Mouse (Mus musculus): ENCODE results near the gene Tmem267. TPM values are rescaled to one million over a fixed set of nuclear protein-coding genes. Genes with fewer than 3 reads are reported as not detected.
"Not testable (repeated sequence)": the region's sequence is repeated elsewhere in the genome, so short reads cannot be mapped to it uniquely, and the experiment has no call there.

Tmem267 gene
- polyA plus RNA-seq, 1 experiment from 2014 or later, result 1.6 TPM

DNA sequence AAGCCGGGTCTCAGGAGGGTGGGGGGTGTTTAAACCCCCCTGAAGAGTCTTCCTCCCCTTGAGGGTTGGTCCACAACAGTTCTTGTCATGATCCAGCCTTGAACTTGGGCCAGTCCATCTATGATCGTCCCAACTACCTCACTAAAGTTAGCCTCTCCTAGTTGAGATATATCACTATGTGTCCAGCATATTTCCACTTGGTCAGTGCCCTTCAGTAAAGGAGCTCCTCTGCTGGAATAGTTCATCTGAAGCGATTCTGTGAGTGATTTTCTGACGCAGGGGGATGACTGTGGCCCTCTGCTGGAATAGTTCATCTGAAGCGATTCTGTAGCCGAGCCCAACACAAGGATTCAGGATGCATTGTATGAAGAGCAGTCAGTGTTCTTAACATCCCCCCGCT lies 485 bp upstream of the Tmem267 start:
- no peak overlapping the region for H3K9ac ChIP-seq (replicated peaks; ENCODE audit: low read length)
- peak overlapping the region; percentile 31 for H3K4me2 ChIP-seq (replicated peaks; ENCODE audit: low read depth, low read length)
- H3K27me3 ChIP-seq (ENCODE audit: insufficient read depth, low read length), result no peaks in the 10 kb centered on the region
- H3K27ac ChIP-seq (ENCODE audit: low read length), result no peak overlapping the region
- H3K9me3 ChIP-seq (ENCODE audit: low read length), result peaks cover 10% of the 10 kb centered on the region
- no peak for ATAC-seq (ENCODE audit: low FRiP score, low TSS enrichment)
- WGBS, result 60% methylated on average over 7 of the region's 7 CpGs
- H3K4me3 ChIP-seq (ENCODE audit: low read length), result no peak overlapping the region
- H3K4me1 ChIP-seq (ENCODE audit: insufficient read depth, low read length), result no peaks in the 10 kb centered on the region
- H3K36me3 ChIP-seq (ENCODE audit: insufficient read depth, low read length), result peaks cover 32% of the 10 kb centered on the region

DNA sequence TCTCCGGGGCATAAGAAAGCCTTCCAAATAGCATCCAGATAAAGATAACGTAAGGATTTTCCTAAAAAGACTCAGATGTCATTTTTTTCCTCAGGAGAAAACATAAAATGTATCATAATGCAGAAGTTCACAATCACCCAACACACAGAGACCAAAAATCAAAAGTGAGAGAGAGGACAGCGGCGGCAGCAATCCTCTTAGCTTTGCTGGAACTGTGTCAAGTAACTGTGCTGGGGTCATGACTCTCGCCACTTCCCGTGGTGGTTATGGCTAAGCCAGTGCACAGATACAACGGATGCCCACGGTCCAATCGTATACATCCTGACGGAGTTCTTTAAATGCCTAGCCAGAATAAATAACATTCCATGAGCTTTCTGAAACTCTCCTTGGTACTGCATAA lies 4.2 kb downstream of the Tmem267 start:
- H3K9me3 ChIP-seq (ENCODE audit: low read length), result peaks cover 14% of the 10 kb centered on the region
- H3K27ac ChIP-seq (ENCODE audit: low read length); H3K9ac ChIP-seq (replicated peaks; ENCODE audit: low read length); H3K4me2 ChIP-seq (replicated peaks; ENCODE audit: low read depth, low read length); ATAC-seq (ENCODE audit: low FRiP score, low TSS enrichment); H3K27me3 ChIP-seq (ENCODE audit: insufficient read depth, low read length); H3K36me3 ChIP-seq (ENCODE audit: insufficient read depth, low read length); H3K4me1 ChIP-seq (ENCODE audit: insufficient read depth, low read length); H3K4me3 ChIP-seq (ENCODE audit: low read length): not testable (repeated sequence)
- WGBS, result 93% methylated on average over 10 of the region's 10 CpGs

DNA sequence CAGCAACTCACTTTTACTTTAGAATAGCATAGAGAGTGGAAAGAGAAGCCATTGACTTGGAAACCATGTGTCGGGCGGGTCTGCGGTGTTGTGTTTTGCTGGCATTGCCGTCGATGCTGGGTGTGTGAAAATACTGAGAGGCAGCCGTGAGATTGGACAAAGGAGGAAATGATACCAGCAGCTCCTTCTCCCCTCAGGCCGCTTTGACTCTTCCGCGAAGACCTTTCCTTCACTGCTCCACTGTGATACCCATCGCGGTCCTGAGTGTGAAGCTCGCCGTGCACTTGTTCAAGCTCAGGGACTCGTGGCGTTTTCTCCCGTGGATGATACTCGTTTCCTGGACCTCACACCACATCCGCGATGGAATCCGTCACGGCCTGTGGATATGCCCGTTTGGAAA lies 7.1 kb downstream of the Tmem267 start:
- H3K4me3 ChIP-seq (ENCODE audit: low read length); H3K36me3 ChIP-seq (ENCODE audit: insufficient read depth, low read length); H3K9me3 ChIP-seq (ENCODE audit: low read length); H3K4me1 ChIP-seq (ENCODE audit: insufficient read depth, low read length); H3K27me3 ChIP-seq (ENCODE audit: insufficient read depth, low read length); H3K9ac ChIP-seq (replicated peaks; ENCODE audit: low read length); H3K4me2 ChIP-seq (replicated peaks; ENCODE audit: low read depth, low read length); H3K27ac ChIP-seq (ENCODE audit: low read length): not testable (repeated sequence)
- whole genome bisulfite sequencing, result 95% methylated on average over 9 of the region's 22 CpGs
- peak; percentile 33 for ATAC-seq (ENCODE audit: low FRiP score, low TSS enrichment)

DNA sequence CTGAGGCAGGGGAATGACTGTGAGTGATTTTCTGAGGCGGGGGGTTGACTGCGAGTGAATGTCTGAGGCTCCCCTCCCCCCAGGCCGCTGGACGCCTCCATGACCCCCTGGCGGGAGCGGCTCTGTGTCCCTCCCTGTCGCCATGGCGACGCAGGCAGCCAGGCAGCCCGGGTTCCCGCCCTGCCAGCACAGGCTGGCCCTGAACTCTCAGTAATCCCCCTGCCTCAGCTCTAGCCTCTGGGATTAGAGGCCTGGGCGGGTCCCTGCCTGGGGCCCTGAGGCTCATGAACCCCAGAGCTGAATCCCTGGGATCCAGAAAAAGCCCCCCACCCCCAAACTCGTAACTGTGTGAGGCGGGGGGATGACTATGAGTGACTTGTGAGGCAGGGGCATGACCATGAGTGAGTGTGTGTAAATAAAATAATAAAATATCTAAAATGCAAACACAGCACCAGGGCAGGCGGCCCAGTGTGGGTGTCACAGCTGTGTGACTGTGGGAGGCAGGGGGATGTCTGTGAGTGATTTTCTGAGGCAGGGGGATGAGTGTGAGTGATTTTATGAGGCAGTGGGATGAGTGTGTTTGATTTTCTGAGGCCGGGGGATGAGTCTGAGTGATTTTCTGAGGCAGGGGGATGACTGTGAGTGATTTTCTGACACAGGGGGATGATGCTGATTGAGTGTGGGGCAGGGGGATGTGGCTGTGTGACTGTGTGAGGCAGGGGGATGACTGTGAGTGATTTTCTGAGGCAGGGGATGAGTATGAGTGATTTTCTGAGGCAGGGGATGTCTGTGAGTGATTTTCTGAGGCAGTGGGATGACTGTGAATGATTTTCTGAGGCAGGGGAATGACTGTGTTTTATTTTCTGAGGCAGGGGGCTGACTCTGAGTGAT lies 108.7 kb downstream of the Tmem267 start:
- ATAC-seq (ENCODE audit: low FRiP score, low TSS enrichment), result peak; percentile 95
- H3K27ac ChIP-seq (ENCODE audit: low read length); H3K4me3 ChIP-seq (ENCODE audit: low read length); H3K4me2 ChIP-seq (replicated peaks; ENCODE audit: low read depth, low read length); H3K36me3 ChIP-seq (ENCODE audit: insufficient read depth, low read length); H3K27me3 ChIP-seq (ENCODE audit: insufficient read depth, low read length); H3K4me1 ChIP-seq (ENCODE audit: insufficient read depth, low read length); H3K9ac ChIP-seq (replicated peaks; ENCODE audit: low read length): not testable (repeated sequence)
- WGBS, result 76% methylated on average over 14 of the region's 16 CpGs
- peaks cover 18% of the 10 kb centered on the region for H3K9me3 ChIP-seq (ENCODE audit: low read length)

DNA sequence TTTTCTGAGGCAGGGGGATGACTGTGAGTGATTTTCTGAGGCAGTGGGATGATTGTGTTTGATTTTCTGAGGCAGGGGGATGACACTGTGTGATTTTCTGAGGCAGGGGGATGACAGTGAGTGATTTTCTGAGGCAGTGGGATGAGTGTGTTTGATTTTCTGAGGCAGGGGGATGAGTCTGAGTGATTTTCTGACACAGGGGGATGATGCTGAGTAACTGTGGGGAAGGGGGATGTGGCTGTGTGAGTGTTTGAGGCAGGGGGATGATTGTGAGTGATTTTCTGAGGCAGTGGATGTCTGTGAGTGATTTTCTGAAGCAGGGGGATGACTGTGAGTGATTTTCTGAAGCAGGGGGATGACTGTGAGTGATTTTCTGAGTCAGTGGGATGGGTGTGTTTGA lies 110.6 kb downstream of the Tmem267 start:
- not testable (repeated sequence) for H3K27me3 ChIP-seq (ENCODE audit: insufficient read depth, low read length); H3K4me3 ChIP-seq (ENCODE audit: low read length); ATAC-seq (ENCODE audit: low FRiP score, low TSS enrichment); H3K36me3 ChIP-seq (ENCODE audit: insufficient read depth, low read length); H3K4me1 ChIP-seq (ENCODE audit: insufficient read depth, low read length); H3K4me2 ChIP-seq (replicated peaks; ENCODE audit: low read depth, low read length); H3K27ac ChIP-seq (ENCODE audit: low read length); H3K9ac ChIP-seq (replicated peaks; ENCODE audit: low read length)
- peaks cover 18% of the 10 kb centered on the region for H3K9me3 ChIP-seq (ENCODE audit: low read length)

DNA sequence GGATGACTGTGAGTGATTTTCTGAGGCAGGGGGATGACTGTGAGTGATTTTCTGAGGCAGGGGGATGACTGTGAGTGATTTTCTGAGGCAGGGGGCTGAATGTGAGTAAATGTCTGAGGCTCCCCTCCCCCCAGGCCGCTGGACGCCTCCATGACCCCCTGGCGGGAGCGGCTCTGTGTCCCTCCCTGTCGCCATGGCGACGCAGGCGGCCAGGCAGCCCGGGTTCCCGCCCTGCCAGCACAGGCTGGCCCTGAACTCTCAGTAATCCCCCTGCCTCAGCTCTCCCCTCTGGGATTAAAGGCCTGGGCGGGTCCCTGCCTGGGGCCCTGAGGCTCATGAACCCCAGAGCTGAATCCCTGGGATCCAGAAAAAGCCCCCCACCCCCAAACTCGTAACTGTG lies 111.2 kb downstream of the Tmem267 start:
- not testable (repeated sequence) for H3K4me2 ChIP-seq (replicated peaks; ENCODE audit: low read depth, low read length); ATAC-seq (ENCODE audit: low FRiP score, low TSS enrichment); H3K27me3 ChIP-seq (ENCODE audit: insufficient read depth, low read length); H3K27ac ChIP-seq (ENCODE audit: low read length); H3K4me3 ChIP-seq (ENCODE audit: low read length); H3K9ac ChIP-seq (replicated peaks; ENCODE audit: low read length); H3K4me1 ChIP-seq (ENCODE audit: insufficient read depth, low read length); H3K36me3 ChIP-seq (ENCODE audit: insufficient read depth, low read length)
- WGBS, result 86% methylated on average over 11 of the region's 12 CpGs
- peaks cover 22% of the 10 kb centered on the region for H3K9me3 ChIP-seq (ENCODE audit: low read length)

DNA sequence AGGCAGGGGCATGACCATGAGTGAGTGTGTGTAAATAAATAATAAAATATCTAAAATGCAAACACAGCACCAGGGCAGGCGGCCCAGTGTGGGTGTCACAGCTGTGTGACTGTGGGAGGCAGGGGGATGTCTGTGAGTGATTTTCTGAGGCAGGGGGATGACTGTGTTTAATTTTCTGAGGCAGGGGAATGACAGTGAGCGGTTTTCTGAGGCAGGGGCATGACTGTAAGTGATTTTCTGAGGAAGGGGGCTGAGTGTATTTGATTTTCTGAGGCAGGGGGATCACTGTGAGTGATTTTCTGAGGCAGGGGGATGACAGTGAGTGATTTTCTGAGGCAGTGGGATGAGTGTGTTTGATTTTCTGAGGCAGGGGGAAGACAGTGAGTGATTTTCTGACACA lies 111.7 kb downstream of the Tmem267 start:
- H3K9ac ChIP-seq (replicated peaks; ENCODE audit: low read length); H3K36me3 ChIP-seq (ENCODE audit: insufficient read depth, low read length); H3K4me2 ChIP-seq (replicated peaks; ENCODE audit: low read depth, low read length); H3K27me3 ChIP-seq (ENCODE audit: insufficient read depth, low read length); H3K4me1 ChIP-seq (ENCODE audit: insufficient read depth, low read length); ATAC-seq (ENCODE audit: low FRiP score, low TSS enrichment); H3K27ac ChIP-seq (ENCODE audit: low read length); H3K4me3 ChIP-seq (ENCODE audit: low read length): not testable (repeated sequence)
- peaks cover 22% of the 10 kb centered on the region for H3K9me3 ChIP-seq (ENCODE audit: low read length)
- 66% methylated on average over 2 of the region's 2 CpGs for WGBS

DNA sequence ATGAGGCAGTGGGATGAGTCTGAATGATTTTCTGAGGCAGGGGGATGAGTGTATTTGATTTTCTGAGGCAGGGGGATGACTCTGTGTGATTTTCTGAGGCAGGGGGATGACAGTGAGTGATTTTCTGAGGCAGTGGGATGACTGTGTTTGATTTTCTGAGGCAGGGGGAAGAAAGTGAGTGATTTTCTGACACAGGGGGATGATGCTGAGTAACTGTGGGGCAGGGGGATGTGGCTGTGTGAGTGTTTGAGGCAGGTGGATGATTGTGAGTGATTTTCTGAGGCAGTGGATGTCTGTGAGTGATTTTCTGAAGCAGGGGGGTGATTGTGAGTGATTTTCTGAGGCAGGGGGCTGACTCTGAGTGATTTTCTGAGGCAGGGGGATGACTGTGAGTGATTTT lies 112.3 kb downstream of the Tmem267 start:
- H3K4me3 ChIP-seq (ENCODE audit: low read length); ATAC-seq (ENCODE audit: low FRiP score, low TSS enrichment); H3K27ac ChIP-seq (ENCODE audit: low read length); H3K4me1 ChIP-seq (ENCODE audit: insufficient read depth, low read length); H3K4me2 ChIP-seq (replicated peaks; ENCODE audit: low read depth, low read length); H3K36me3 ChIP-seq (ENCODE audit: insufficient read depth, low read length); H3K9ac ChIP-seq (replicated peaks; ENCODE audit: low read length); H3K27me3 ChIP-seq (ENCODE audit: insufficient read depth, low read length): not testable (repeated sequence)
- H3K9me3 ChIP-seq (ENCODE audit: low read length), result peaks cover 22% of the 10 kb centered on the region

DNA sequence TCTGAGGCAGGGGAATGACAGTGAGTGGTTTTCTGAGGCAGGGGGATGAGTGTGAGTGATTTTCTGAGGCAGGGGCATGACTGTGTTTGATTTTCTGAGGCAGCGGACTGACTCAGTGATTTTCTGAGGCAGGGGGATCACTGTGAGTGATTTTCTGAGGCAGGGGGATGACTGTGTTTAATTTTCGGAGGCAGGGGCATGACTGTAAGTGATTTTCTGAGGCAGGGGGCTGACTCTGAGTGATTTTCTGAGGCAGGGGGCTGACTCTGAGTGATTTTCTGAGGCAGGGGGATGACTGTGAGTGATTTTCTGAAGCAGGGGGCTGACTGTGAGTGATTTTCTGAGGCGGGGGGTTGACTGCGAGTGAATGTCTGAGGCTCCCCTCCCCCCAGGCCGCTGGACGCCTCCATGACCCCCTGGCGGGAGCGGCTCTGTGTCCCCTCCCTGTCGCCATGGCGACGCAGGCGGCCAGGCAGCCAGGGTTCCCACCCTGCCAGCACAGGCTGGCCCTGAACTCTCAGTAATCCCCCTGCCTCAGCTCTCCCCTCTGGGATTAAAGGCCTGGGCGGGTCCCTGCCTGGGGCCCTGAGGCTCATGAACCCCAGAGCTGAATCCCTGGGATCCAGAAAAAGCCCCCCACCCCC lies 115.0 kb downstream of the Tmem267 start:
- H3K27ac ChIP-seq (ENCODE audit: low read length); H3K36me3 ChIP-seq (ENCODE audit: insufficient read depth, low read length); H3K4me2 ChIP-seq (replicated peaks; ENCODE audit: low read depth, low read length); H3K9ac ChIP-seq (replicated peaks; ENCODE audit: low read length); H3K4me3 ChIP-seq (ENCODE audit: low read length); H3K27me3 ChIP-seq (ENCODE audit: insufficient read depth, low read length); H3K4me1 ChIP-seq (ENCODE audit: insufficient read depth, low read length); ATAC-seq (ENCODE audit: low FRiP score, low TSS enrichment): not testable (repeated sequence)
- WGBS, result 41% methylated on average over 12 of the region's 13 CpGs
- peaks cover 10% of the 10 kb centered on the region for H3K9me3 ChIP-seq (ENCODE audit: low read length)

DNA sequence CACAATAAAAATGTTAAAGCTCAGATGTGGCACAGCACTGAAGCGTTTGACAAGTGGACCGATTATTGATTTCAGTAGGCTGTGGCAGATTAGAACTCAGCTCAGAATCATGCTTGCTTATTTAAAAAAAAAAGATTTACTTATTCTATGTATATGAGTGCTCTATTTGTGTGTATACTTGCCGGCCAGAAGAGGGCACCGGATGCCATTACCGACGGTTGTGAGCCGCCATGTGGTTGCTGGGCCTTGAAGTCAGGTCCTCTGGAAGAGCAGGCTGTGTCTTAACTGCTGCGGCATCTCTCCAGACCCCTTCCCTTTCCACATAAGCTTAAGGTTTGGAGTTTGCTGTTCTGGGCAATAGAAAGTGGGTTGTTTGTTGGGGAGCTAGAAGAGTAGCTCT lies 116.1 kb downstream of the Tmem267 start:
- ATAC-seq (ENCODE audit: low FRiP score, low TSS enrichment), result peak; percentile 8; the same call in 1 of the 2 replicates

More for the DNA sequence above, 116.1 kb downstream of the Tmem267 start:
- not testable (repeated sequence) for H3K4me2 ChIP-seq (replicated peaks; ENCODE audit: low read depth, low read length); H3K27ac ChIP-seq (ENCODE audit: low read length); H3K27me3 ChIP-seq (ENCODE audit: insufficient read depth, low read length); H3K9ac ChIP-seq (replicated peaks; ENCODE audit: low read length); H3K4me3 ChIP-seq (ENCODE audit: low read length); H3K4me1 ChIP-seq (ENCODE audit: insufficient read depth, low read length); H3K9me3 ChIP-seq (ENCODE audit: low read length); H3K36me3 ChIP-seq (ENCODE audit: insufficient read depth, low read length)
- 93% methylated on average over 6 of the region's 8 CpGs for WGBS
